Mouse (Mus musculus) stomach, postnatal 0 days (tissue): ENCODE measurements around the gene Ankmy2.

ENCODE experiments used
- CTCF ChIP-seq: IDR thresholded peaks from 2 replicates; pipeline ENCODE4 v1.5.1; 2016; ENCODE audit warnings: antibody characterized with exemption, low read depth, mild to moderate bottlenecking, moderate library complexity
- EP300 ChIP-seq: optimal IDR thresholded peaks from 2 replicates; pipeline ENCODE3; 2016; ENCODE audit warnings: antibody characterized with exemption

- TF ChIP-seq CTCF, result no peak
- TF ChIP-seq EP300, result no peak
Observed at GRCm38 (mm10) chr12:36112081-36112480, 44.8 kb upstream of the Ankmy2 start.
